Mouse (Mus musculus) liver, embryonic 16.5 days (tissue): ENCODE data around the gene H2-DMb1. TPM values are rescaled to one million over a fixed set of nuclear protein-coding genes. Genes with fewer than 3 reads are reported as not detected.

Source experiments
- ATAC-seq: fragments of 200-750 bp; cut with Nextera tagmentation; 2 replicates; pipeline ENCODE4 v1.8.0; 2017; ENCODE audit warnings: low read depth, mild to moderate bottlenecking, moderate number of reproducible peaks, moderate library complexity
- H3K27ac ChIP-seq: fragments of 300-500 bp; sonication (generic); 2 replicates; pipeline ENCODE4 v1.5.1; 2014; ENCODE audit warnings: mild to moderate bottlenecking, low read length
- H3K27me3 ChIP-seq: fragments of 300-500 bp; sonication (generic); 2 replicates; pipeline ENCODE4 v1.6.1; 2014; ENCODE audit warnings: low read depth, low read length, mixed read lengths; ENCODE audit not compliant: control insufficient read depth, insufficient read depth
- H3K36me3 ChIP-seq: fragments of 300-500 bp; sonication (generic); 2 replicates; pipeline ENCODE4 v1.6.1; 2014; ENCODE audit warnings: mild to moderate bottlenecking; ENCODE audit not compliant: control insufficient read depth, insufficient read depth
- H3K4me1 ChIP-seq: fragments of 300-500 bp; sonication (generic); 2 replicates; pipeline ENCODE4 v1.6.1; 2014; ENCODE audit warnings: low read depth, low read length, mixed read lengths; ENCODE audit not compliant: control insufficient read depth
- H3K4me2 ChIP-seq: fragments of 300-500 bp; sonication (generic); 2 replicates; pipeline ENCODE4 v1.6.1; 2014; ENCODE audit warnings: low read depth, low read length, mixed read lengths
- H3K4me3 ChIP-seq: fragments of 300-500 bp; sonication (generic); 2 replicates; pipeline ENCODE4 v1.5.1; 2014; ENCODE audit warnings: low read depth, mild to moderate bottlenecking, low read length
- H3K9ac ChIP-seq: fragments of 300-500 bp; sonication (generic); 2 replicates; pipeline ENCODE4 v1.6.1; 2014; ENCODE audit warnings: low read depth, low read length
- H3K9me3 ChIP-seq: fragments of 300-500 bp; sonication (generic); replicated peaks from 2 replicates; pipeline ENCODE4 v1.6.1; 2016; ENCODE audit warnings: low read length; ENCODE audit not compliant: control insufficient read depth
- WGBS: fragments of 180-500 bp; shearing (Covaris S2); extraction: QIAGEN DNeasy Blood & Tissue Kit; methylation state at CpG from one replicate; pipeline ENCODE4 v1.1.7; 2014; ENCODE audit not compliant: insufficient replicate concordance; 5-methylcytosine and 5-hydroxymethylcytosine counted together
- polyA plus RNA-seq: library from polyadenylated mRNA; unstranded; fragments of >200 nt; fragmentation: Nextera tagmentation; extraction: Ambion mirVana; gene quantifications from 2 replicates; pipeline ENCODE4 v1.2.1, GENCODE M21; 2015

H2-DMb1 gene
- polyA plus RNA-seq, 1 experiment from 2014 or later, result 1.5 TPM

GRCm38 (mm10) chr17:34179019-34179418 lies 26.1 kb downstream of the H2-DMb1 start:
- WGBS, result 55% methylated on average over 6 of the region's 6 CpGs
- H3K9ac ChIP-seq, result no peak overlapping the region
- no peaks in the 10 kb centered on the region for H3K4me1 ChIP-seq
- H3K27ac ChIP-seq, result no peak overlapping the region
- ATAC-seq, result no peak
- no peak overlapping the region for H3K4me3 ChIP-seq
- H3K27me3 ChIP-seq, result no peaks in the 10 kb centered on the region
- no peaks in the 10 kb centered on the region; the same call in 1 of the 2 replicates for H3K9me3 ChIP-seq
- no peak overlapping the region for H3K4me2 ChIP-seq
- H3K36me3 ChIP-seq, result no peaks in the 10 kb centered on the region

GRCm38 (mm10) chr17:34179913-34180859 lies 27.3 kb downstream of the H2-DMb1 start:
- Histone ChIP-seq H3K9ac (no peak overlapping the region), H3K4me3 (no peak overlapping the region), H3K36me3 (no peaks in the 10 kb centered on the region), H3K27ac (no peak overlapping the region), H3K4me1 (no peaks in the 10 kb centered on the region), H3K27me3 (no peaks in the 10 kb centered on the region), H3K9me3 (no peaks in the 10 kb centered on the region; the same call in 1 of the 2 replicates), H3K4me2 (no peak overlapping the region)
- WGBS, result 47% methylated on average over 13 of the region's 13 CpGs
- ATAC-seq, result peak; percentile 63

DNA sequence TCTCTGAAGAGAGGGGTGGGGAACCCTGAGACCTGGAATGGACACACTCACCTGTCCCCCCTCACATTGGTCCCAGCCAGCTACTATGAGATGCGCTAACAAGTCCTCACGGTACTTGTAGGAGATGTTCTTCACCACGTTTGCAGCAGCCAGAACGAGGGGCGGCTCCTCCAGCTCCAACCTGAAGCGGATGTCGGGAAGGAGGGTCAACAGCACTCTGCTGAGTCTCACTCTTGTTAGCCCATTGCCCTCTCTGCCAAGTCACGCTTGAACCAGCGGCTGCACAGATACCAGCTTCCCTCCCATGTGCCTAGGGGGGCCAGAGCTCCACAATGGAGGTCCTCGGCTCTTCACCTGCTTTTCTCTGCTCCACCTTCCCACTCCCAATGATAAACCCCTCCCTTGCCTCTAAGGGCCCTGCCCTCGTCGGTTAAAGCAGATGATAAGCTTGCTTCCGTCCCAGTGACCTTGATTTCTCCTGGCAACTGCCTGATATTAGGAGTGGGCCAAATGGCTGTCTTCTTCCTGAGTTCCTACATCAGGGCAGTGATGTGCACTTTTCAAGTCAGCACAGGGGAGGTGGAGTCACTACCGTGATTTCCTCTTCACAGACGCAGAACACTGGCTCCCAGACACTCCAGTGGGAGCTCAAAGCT lies 30.8 kb downstream of the H2-DMb1 start:
- Histone ChIP-seq H3K4me3 (no peak overlapping the region), H3K4me1 (peaks cover 16% of the 10 kb centered on the region), H3K9me3 (no peaks in the 10 kb centered on the region), H3K27me3 (peaks cover 8% of the 10 kb centered on the region), H3K9ac (no peak overlapping the region), H3K27ac (no peak overlapping the region), H3K4me2 (no peak overlapping the region), H3K36me3 (no peaks in the 10 kb centered on the region)
- 53% methylated on average over 15 of the region's 15 CpGs for WGBS
- no peak for ATAC-seq

DNA sequence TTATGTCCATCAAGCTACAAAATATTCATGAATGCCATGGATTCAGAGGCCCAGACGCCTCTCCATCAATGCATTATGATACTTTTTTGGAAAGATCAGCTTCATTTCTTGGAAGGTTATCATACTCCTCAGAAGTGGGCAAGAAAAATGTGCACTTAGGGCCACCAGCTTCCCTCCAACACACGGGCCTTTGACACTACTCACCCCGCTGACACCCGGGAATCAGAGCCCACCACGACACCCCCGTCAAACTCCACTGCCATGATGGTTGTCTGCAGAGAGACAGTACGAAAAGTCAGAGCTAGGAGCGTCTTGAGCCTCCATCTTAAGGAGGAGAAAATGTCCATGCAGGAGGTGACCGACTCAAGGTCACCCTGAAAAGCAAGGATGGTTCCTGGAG lies 32.7 kb downstream of the H2-DMb1 start:
- Histone ChIP-seq H3K27me3 (peaks cover 8% of the 10 kb centered on the region), H3K9me3 (no peaks in the 10 kb centered on the region)
- 70% methylated on average over 9 of the region's 9 CpGs for WGBS

DNA sequence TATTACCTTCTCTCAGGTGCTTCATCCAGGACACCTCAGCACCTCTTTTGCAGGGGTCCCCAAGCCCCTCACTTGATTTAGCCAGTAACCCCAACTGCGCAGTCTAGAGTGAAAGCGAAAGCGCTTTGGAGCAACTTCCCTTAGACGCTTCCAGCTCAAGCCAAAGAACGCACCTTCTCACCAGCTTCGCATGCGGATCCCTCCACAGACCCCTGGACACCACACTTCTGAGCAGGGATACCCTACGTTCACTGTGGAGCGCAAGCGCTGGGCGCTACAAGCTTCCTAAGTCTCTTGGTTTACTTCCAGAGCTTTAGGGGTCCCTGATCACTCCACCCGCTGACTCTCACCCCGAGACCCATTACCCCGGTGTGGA lies 34.0 kb downstream of the H2-DMb1 start:
- WGBS, result 2% methylated on average over 14 of the region's 14 CpGs
- Histone ChIP-seq H3K9me3 (no peaks in the 10 kb centered on the region), H3K27me3 (peaks cover 8% of the 10 kb centered on the region), H3K4me1 (peaks cover 16% of the 10 kb centered on the region), H3K36me3 (no peaks in the 10 kb centered on the region), H3K4me3 (peak overlapping the region; percentile 70), H3K4me2 (peak overlapping the region; percentile 95), H3K27ac (no peak overlapping the region), H3K9ac (peak overlapping the region; percentile 47)
- ATAC-seq, result peak; percentile 30; the same call in 1 of the 2 replicates

More for the DNA sequence above, 32.7 kb downstream of the H2-DMb1 start:
- Histone ChIP-seq H3K36me3 (no peaks in the 10 kb centered on the region), H3K27ac (no peak overlapping the region), H3K9ac (no peak overlapping the region), H3K4me1 (peaks cover 16% of the 10 kb centered on the region), H3K4me2 (no peak overlapping the region), H3K4me3 (no peak overlapping the region)
- ATAC-seq, result no peak

DNA sequence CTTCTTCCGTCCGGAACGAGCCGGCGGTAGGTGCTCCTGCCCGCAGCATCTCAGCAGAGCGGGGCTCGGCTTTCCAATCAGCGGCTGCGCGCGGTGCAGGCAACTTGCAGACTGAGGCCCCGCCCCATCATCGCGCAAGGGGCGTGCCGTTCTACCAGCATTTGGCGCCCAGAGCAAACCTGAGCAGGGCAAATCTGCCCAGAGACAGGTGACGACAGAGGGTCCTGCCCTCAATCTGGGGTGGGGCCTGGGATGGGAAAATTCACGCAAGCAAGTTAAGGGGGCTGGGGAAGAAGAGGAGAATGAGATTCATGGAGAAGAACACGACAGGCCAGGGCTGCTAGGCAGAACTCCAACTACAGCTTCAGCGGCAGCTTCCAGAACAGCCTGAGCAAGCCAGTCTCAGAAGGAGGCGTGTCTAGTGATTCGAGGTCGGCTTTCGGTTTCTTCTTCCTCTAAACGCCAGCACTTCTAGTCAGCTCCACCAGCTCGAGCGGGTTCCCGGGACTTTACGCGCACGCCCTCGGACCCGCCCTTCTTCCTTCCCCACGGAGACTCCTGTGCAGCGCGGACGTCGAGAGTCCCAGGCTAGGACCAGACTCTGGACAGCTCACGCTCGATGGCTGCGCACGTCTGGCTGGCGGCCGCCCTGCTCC lies 34.5 kb downstream of the H2-DMb1 start, which contains the start of the genes Tap1 and Psmb9:
Gene Tap1, plus strand, starts transcription at position 293 of the 656 bp plus-strand sequence.
Gene Psmb9, minus strand, starts transcription at position 504 of the 656 bp plus-strand sequence.
- peak within 1 kb of the TSS; percentile 70 for H3K4me3 ChIP-seq
- 0% methylated on average over 46 of the region's 46 CpGs for WGBS
- H3K4me1 ChIP-seq, result peaks cover 16% of the 10 kb centered on the region
- H3K36me3 ChIP-seq, result no peaks in the 10 kb centered on the region
- peak within 1 kb of the TSS; percentile 68 for H3K9ac ChIP-seq
- ATAC-seq, result peak; percentile 92
- peak within 1 kb of the TSS; percentile 39 for H3K27ac ChIP-seq
- peaks cover 8% of the 10 kb centered on the region for H3K27me3 ChIP-seq
- H3K4me2 ChIP-seq, result peak within 1 kb of the TSS; percentile 95
- no peaks in the 10 kb centered on the region for H3K9me3 ChIP-seq

DNA sequence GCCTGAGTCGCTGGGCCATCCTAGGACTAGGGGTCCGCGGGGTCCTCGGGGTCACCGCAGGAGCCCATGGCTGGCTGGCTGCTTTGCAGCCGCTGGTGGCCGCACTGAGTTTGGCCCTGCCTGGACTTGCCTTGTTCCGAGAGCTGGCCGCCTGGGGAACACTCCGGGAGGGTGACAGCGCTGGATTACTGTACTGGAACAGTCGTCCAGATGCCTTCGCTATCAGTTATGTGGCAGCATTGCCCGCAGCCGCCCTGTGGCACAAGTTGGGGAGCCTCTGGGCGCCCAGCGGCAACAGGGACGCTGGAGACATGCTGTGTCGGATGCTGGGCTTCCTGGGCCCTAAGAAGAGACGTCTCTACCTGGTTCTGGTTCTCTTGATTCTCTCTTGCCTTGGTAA lies 35.1 kb downstream of the H2-DMb1 start:
- no peaks in the 10 kb centered on the region for H3K36me3 ChIP-seq
- peak; percentile 9; the same call in 1 of the 2 replicates for ATAC-seq
- H3K4me2 ChIP-seq, result peak overlapping the region; percentile 95
- peak overlapping the region; percentile 68 for H3K9ac ChIP-seq
- peak overlapping the region; percentile 39 for H3K27ac ChIP-seq
- 2% methylated on average over 20 of the region's 20 CpGs for WGBS
- no peaks in the 10 kb centered on the region for H3K9me3 ChIP-seq
- H3K27me3 ChIP-seq, result peaks cover 8% of the 10 kb centered on the region
- H3K4me1 ChIP-seq, result peaks cover 16% of the 10 kb centered on the region
- peak overlapping the region; percentile 70 for H3K4me3 ChIP-seq

GRCm38 (mm10) chr17:34188986-34189385 lies 36.1 kb downstream of the H2-DMb1 start:
- 66% methylated on average over 6 of the region's 6 CpGs for WGBS
- H3K4me2 ChIP-seq, result no peak overlapping the region

More at GRCm38 (mm10) chr17:34188986-34189385, 36.1 kb downstream of the H2-DMb1 start:
- Histone ChIP-seq H3K9me3 (no peaks in the 10 kb centered on the region), H3K36me3 (no peaks in the 10 kb centered on the region), H3K4me1 (peaks cover 16% of the 10 kb centered on the region), H3K27ac (no peak overlapping the region), H3K4me3 (no peak overlapping the region), H3K27me3 (peaks cover 8% of the 10 kb centered on the region), H3K9ac (no peak overlapping the region)
- no peak for ATAC-seq
